ENCODE assay signal across 23 mouse cellular contexts in the genomic region with DNA sequence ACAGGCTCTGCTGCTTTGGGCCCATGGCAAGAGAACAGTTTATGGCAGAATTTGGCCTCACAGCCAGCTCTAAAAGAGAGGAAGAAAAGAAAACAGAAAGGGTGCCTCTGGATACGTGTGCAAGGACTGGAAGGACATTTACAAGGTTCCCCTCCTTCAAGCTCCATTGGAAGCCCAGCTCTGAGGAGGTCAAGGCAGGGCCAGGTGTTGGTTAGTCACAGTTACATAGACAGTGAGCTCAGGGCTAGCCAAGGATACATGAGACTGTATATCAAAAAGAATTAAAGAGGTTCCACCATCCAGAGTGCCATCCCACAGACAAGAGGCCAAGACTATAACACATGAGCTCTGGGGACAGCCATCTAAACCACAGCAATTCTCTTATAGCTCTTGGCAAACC.
"Had no signal": no experiment of that assay in that cellular context is flagged by ENCODE, and none has a peak within 500 bp of the region (broad histone marks: within the 10 kb centered on the region; RNA-seq: fewer than 3 reads in every experiment).

No protein-coding gene starts in this region.

- H3K27me3 ChIP-seq: embryonic facial prominence, embryonic 13.5 days; embryonic facial prominence, embryonic 15.5 days had no signal

- DNase-seq: cerebellum, postnatal 14 days; cerebellum, postnatal 25 days; cerebellum, postnatal 36 days; embryo, embryonic 11 days; forebrain, postnatal 0 days; gastrocnemius, adult 2 months; gastrocnemius, postnatal 10 days; gastrocnemius, postnatal 14 days; gastrocnemius, postnatal 25 days; gastrocnemius, postnatal 36 days; heart, adult 11 months; heart, adult 18-20 months; heart, adult 2 months had no signal

- H3K4me1 ChIP-seq: forebrain, embryonic 15.5 days; heart, embryonic 10.5 days had no signal

- H3K36me3 ChIP-seq: embryonic facial prominence, embryonic 10.5 days; embryonic facial prominence, embryonic 12.5 days; embryonic facial prominence, embryonic 13.5 days; embryonic facial prominence, embryonic 15.5 days; forebrain, embryonic 10.5 days; forebrain, embryonic 12.5 days; forebrain, embryonic 15.5 days; heart, embryonic 10.5 days had no signal

- H3K4me3 ChIP-seq: embryonic facial prominence, embryonic 10.5 days; embryonic facial prominence, embryonic 12.5 days; embryonic facial prominence, embryonic 13.5 days; embryonic facial prominence, embryonic 15.5 days; erythroblast, embryonic 14.5 days; forebrain, embryonic 10.5 days; forebrain, embryonic 12.5 days; forebrain, embryonic 13.5 days; forebrain, embryonic 15.5 days; gastrocnemius, adult 2 months; heart, adult 2 months; heart, embryonic 10.5 days had no signal

- H3K27ac ChIP-seq: embryonic facial prominence, embryonic 10.5 days; embryonic facial prominence, embryonic 12.5 days; embryonic facial prominence, embryonic 13.5 days; embryonic facial prominence, embryonic 15.5 days; forebrain, embryonic 12.5 days; forebrain, embryonic 13.5 days; forebrain, embryonic 15.5 days; gastrocnemius, adult 2 months; heart, adult 2 months; heart, embryonic 10.5 days had no signal
